Mouse (Mus musculus) adipocyte (in vitro differentiated cells): ENCODE measurements around the gene Prg3.

Experiments used
- DNase-seq: peaks from one replicate; pipeline ENCODE4 v3.0.0-alpha.2; 2016; ENCODE audit warnings: low spot score

Gene Prg3

DNA sequence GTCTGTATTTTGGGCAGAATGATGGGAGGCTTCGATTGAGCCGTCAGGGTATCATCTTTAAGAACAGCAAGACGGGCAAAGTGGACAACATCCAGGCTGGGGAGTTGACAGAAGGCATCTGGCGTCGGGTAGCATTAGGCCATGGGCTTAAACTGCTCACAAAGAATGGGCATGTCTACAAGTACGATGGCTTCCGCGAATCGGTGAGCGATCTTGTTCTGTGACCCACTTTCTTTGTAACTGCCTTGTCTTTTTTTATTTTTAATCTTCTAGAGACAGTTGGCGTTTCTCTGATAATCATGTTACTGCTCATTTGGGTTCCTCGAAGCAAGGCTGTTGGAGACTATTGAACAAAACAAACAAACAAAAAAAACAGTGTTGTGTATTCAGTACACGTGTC is 50.3 kb downstream of the Prg3 start:
- no peak for DNase-seq
